Mouse (Mus musculus) hindbrain, embryonic 12.5 days (tissue): ENCODE results near the gene Snx5. TPM values are rescaled to one million over a fixed set of nuclear protein-coding genes. Genes with fewer than 3 reads are reported as not detected.

Source experiments
- ATAC-seq: fragments of 200-750 bp; cut with Nextera tagmentation; 2 replicates; pipeline ENCODE4 v1.8.0; 2017; ENCODE audit warnings: moderate TSS enrichment; ENCODE audit not compliant: low FRiP score
- H3K27ac ChIP-seq: fragments of 300-500 bp; sonication (generic); 2 replicates; pipeline ENCODE4 v1.5.1; 2016; ENCODE audit warnings: mild to moderate bottlenecking
- H3K27me3 ChIP-seq: fragments of 300-500 bp; sonication (generic); 2 replicates; pipeline ENCODE4 v1.6.1; 2016; ENCODE audit warnings: mild to moderate bottlenecking
- H3K36me3 ChIP-seq: fragments of 300-500 bp; sonication (generic); 2 replicates; pipeline ENCODE4 v1.6.1; 2016; ENCODE audit warnings: mild to moderate bottlenecking
- H3K4me1 ChIP-seq: fragments of 300-500 bp; sonication (generic); 2 replicates; pipeline ENCODE4 v1.6.1; 2016
- H3K4me2 ChIP-seq: fragments of 300-500 bp; sonication (generic); replicated peaks from 2 replicates; pipeline ENCODE4 v1.6.1; 2016; ENCODE audit warnings: mild to moderate bottlenecking
- H3K4me3 ChIP-seq: fragments of 300-500 bp; sonication (generic); 2 replicates; pipeline ENCODE4 v1.5.1; 2016; ENCODE audit warnings: mild to moderate bottlenecking
- H3K9ac ChIP-seq: fragments of 300-500 bp; sonication (generic); 2 replicates; pipeline ENCODE4 v1.6.1; 2016; ENCODE audit warnings: mild to moderate bottlenecking, moderate library complexity
- H3K9me3 ChIP-seq: fragments of 300-500 bp; sonication (generic); replicated peaks from 2 replicates; pipeline ENCODE4 v1.6.1; 2016; ENCODE audit warnings: mild to moderate bottlenecking
- WGBS: fragments of 180-500 bp; shearing (Covaris S2); methylation state at CpG from one replicate; pipeline ENCODE4 v1.1.7; 2016; 5-methylcytosine and 5-hydroxymethylcytosine counted together
- polyA plus RNA-seq: library from polyadenylated mRNA; unstranded; fragments of >200 nt; fragmentation: Nextera tagmentation; extraction: Ambion mirVana; gene quantifications from 2 replicates; pipeline ENCODE4 v1.2.1, GENCODE M21; 2016

The Snx5 gene
- polyA plus RNA-seq, 1 experiment from 2014 or later: 93.0 TPM

GRCm38 (mm10) chr2:144235776-144236175 is 34.9 kb downstream of the Snx5 start:
- Histone ChIP-seq H3K4me1 (peaks cover 7% of the 10 kb centered on the region; the same call in 1 of the 2 replicates), H3K4me3 (no peak overlapping the region), H3K9ac (no peak overlapping the region), H3K4me2 (no peak overlapping the region), H3K9me3 (no peaks in the 10 kb centered on the region), H3K36me3 (no peaks in the 10 kb centered on the region), H3K27me3 (no peaks in the 10 kb centered on the region), H3K27ac (no peak overlapping the region)
- 54% methylated on average over 3 of the region's 3 CpGs for WGBS
- ATAC-seq: no peak

- H3K4me2 ChIP-seq: no peak overlapping the region
- H3K36me3 ChIP-seq: no peaks in the 10 kb centered on the region
- no peaks in the 10 kb centered on the region for H3K27me3 ChIP-seq
- no peak overlapping the region for H3K27ac ChIP-seq
- no peak overlapping the region for H3K9ac ChIP-seq
- peaks cover 7% of the 10 kb centered on the region; the same call in 1 of the 2 replicates for H3K4me1 ChIP-seq
- 63% methylated on average over 3 of the region's 3 CpGs for WGBS
- no peak for ATAC-seq
- H3K4me3 ChIP-seq: no peak overlapping the region
- no peaks in the 10 kb centered on the region for H3K9me3 ChIP-seq
Observed at GRCm38 (mm10) chr2:144233534-144233933, 37.2 kb downstream of the Snx5 start.

- no peak for ATAC-seq
- H3K27me3 ChIP-seq: no peaks in the 10 kb centered on the region
- H3K9me3 ChIP-seq: no peaks in the 10 kb centered on the region
- H3K4me2 ChIP-seq: no peak overlapping the region
- no peaks in the 10 kb centered on the region for H3K36me3 ChIP-seq
- H3K9ac ChIP-seq: no peak overlapping the region
- no peak overlapping the region for H3K4me3 ChIP-seq
- peaks cover 4% of the 10 kb centered on the region; the same call in 1 of the 2 replicates for H3K4me1 ChIP-seq
- no peak overlapping the region for H3K27ac ChIP-seq
- 70% methylated on average over 5 of the region's 5 CpGs for WGBS
Observed at GRCm38 (mm10) chr2:144231115-144231514, 39.6 kb downstream of the Snx5 start.

GRCm38 (mm10) chr2:144230498-144230897 is 40.2 kb downstream of the Snx5 start:
- no peaks in the 10 kb centered on the region for H3K4me1 ChIP-seq
- no peak overlapping the region for H3K27ac ChIP-seq
- ATAC-seq: no peak
- H3K36me3 ChIP-seq: no peaks in the 10 kb centered on the region
- no peak overlapping the region for H3K4me3 ChIP-seq
- 56% methylated on average over 7 of the region's 7 CpGs for WGBS
- H3K4me2 ChIP-seq: no peak overlapping the region
- H3K9me3 ChIP-seq: no peaks in the 10 kb centered on the region
- no peaks in the 10 kb centered on the region for H3K27me3 ChIP-seq
- no peak overlapping the region for H3K9ac ChIP-seq

GRCm38 (mm10) chr2:144229647-144230046 is 41.1 kb downstream of the Snx5 start:
- H3K9ac ChIP-seq: no peak overlapping the region
- no peaks in the 10 kb centered on the region for H3K27me3 ChIP-seq
- H3K36me3 ChIP-seq: no peaks in the 10 kb centered on the region
- ATAC-seq: no peak
- no peak overlapping the region for H3K4me3 ChIP-seq
- 88% methylated on average over 14 of the region's 14 CpGs for WGBS
- no peak overlapping the region for H3K27ac ChIP-seq
- no peak overlapping the region for H3K4me2 ChIP-seq
- no peaks in the 10 kb centered on the region for H3K4me1 ChIP-seq
- H3K9me3 ChIP-seq: no peaks in the 10 kb centered on the region

GRCm38 (mm10) chr2:144228521-144229346 is 42.0 kb downstream of the Snx5 start:
- no peaks in the 10 kb centered on the region for H3K9me3 ChIP-seq
- WGBS: 74% methylated on average over 12 of the region's 12 CpGs
- H3K4me3 ChIP-seq: no peak overlapping the region
- H3K27ac ChIP-seq: no peak overlapping the region
- no peaks in the 10 kb centered on the region for H3K27me3 ChIP-seq
- H3K9ac ChIP-seq: no peak overlapping the region
- ATAC-seq: no peak
- H3K36me3 ChIP-seq: no peaks in the 10 kb centered on the region
- no peaks in the 10 kb centered on the region for H3K4me1 ChIP-seq
- no peak overlapping the region for H3K4me2 ChIP-seq

GRCm38 (mm10) chr2:144226906-144227586 is 43.7 kb downstream of the Snx5 start:
- H3K9ac ChIP-seq: no peak overlapping the region
- no peak overlapping the region for H3K4me3 ChIP-seq
- no peaks in the 10 kb centered on the region for H3K36me3 ChIP-seq
- WGBS: 84% methylated on average over 12 of the region's 12 CpGs
- no peaks in the 10 kb centered on the region for H3K27me3 ChIP-seq
- ATAC-seq: peak; percentile 58; the same call in 1 of the 2 replicates
- H3K4me1 ChIP-seq: no peaks in the 10 kb centered on the region
- no peak overlapping the region for H3K27ac ChIP-seq
- no peaks in the 10 kb centered on the region for H3K9me3 ChIP-seq
- no peak overlapping the region for H3K4me2 ChIP-seq

GRCm38 (mm10) chr2:144224351-144224750 is 46.4 kb downstream of the Snx5 start:
- Histone ChIP-seq H3K4me2 (no peak overlapping the region), H3K9ac (no peak overlapping the region), H3K4me3 (no peak overlapping the region), H3K27ac (no peak overlapping the region), H3K27me3 (no peaks in the 10 kb centered on the region), H3K9me3 (no peaks in the 10 kb centered on the region), H3K36me3 (no peaks in the 10 kb centered on the region), H3K4me1 (no peaks in the 10 kb centered on the region)
- 62% methylated on average over 12 of the region's 12 CpGs for WGBS
- no peak for ATAC-seq

GRCm38 (mm10) chr2:144215601-144216000 is 55.1 kb downstream of the Snx5 start:
- WGBS: 22% methylated on average over 9 of the region's 9 CpGs
- no peaks in the 10 kb centered on the region for H3K36me3 ChIP-seq
- no peak overlapping the region for H3K9ac ChIP-seq
- H3K4me3 ChIP-seq: no peak overlapping the region
- no peak for ATAC-seq
- no peak overlapping the region for H3K27ac ChIP-seq
- no peak overlapping the region for H3K4me2 ChIP-seq
- H3K27me3 ChIP-seq: no peaks in the 10 kb centered on the region
- no peaks in the 10 kb centered on the region for H3K9me3 ChIP-seq
- peaks cover 9% of the 10 kb centered on the region; the same call in 1 of the 2 replicates for H3K4me1 ChIP-seq

- H3K27ac ChIP-seq: peak overlapping the region; percentile 35; the same call in 1 of the 2 replicates
- no peak overlapping the region for H3K4me2 ChIP-seq
- ATAC-seq: peak; percentile 58; the same call in 1 of the 2 replicates
- peaks cover 9% of the 10 kb centered on the region; the same call in 1 of the 2 replicates for H3K4me1 ChIP-seq
- 3% methylated on average over 7 of the region's 7 CpGs for WGBS
- no peaks in the 10 kb centered on the region for H3K27me3 ChIP-seq
- no peak overlapping the region for H3K4me3 ChIP-seq
- peak overlapping the region; percentile 10; the same call in 1 of the 2 replicates for H3K9ac ChIP-seq
- no peaks in the 10 kb centered on the region for H3K36me3 ChIP-seq
- no peaks in the 10 kb centered on the region for H3K9me3 ChIP-seq
Observed at GRCm38 (mm10) chr2:144215195-144215594, 55.5 kb downstream of the Snx5 start.

GRCm38 (mm10) chr2:144214508-144215185 is 56.1 kb downstream of the Snx5 start:
- Histone ChIP-seq H3K9ac (no peak overlapping the region; the same call in 1 of the 2 replicates), H3K4me3 (no peak overlapping the region), H3K27ac (peak overlapping the region; percentile 35; the same call in 1 of the 2 replicates), H3K4me1 (peaks cover 9% of the 10 kb centered on the region; the same call in 1 of the 2 replicates), H3K4me2 (no peak overlapping the region), H3K9me3 (no peaks in the 10 kb centered on the region), H3K27me3 (no peaks in the 10 kb centered on the region), H3K36me3 (no peaks in the 10 kb centered on the region)
- ATAC-seq: peak; percentile 77
- WGBS: 57% methylated on average over 9 of the region's 9 CpGs

- H3K36me3 ChIP-seq: no peaks in the 10 kb centered on the region
- H3K4me3 ChIP-seq: no peak overlapping the region
- no peaks in the 10 kb centered on the region for H3K9me3 ChIP-seq
- WGBS: 90% methylated on average over 6 of the region's 6 CpGs
- H3K9ac ChIP-seq: no peak overlapping the region
- no peak for ATAC-seq
- H3K27ac ChIP-seq: no peak overlapping the region
- H3K27me3 ChIP-seq: no peaks in the 10 kb centered on the region
- no peak overlapping the region for H3K4me2 ChIP-seq
- peaks cover 9% of the 10 kb centered on the region; the same call in 1 of the 2 replicates for H3K4me1 ChIP-seq
Observed at GRCm38 (mm10) chr2:144213803-144214202, 56.9 kb downstream of the Snx5 start.
